Mouse (Mus musculus): ENCODE measurements around the gene Cenpu. TPM values are rescaled to one million over a fixed set of nuclear protein-coding genes. Genes with fewer than 3 reads are reported as not detected.

Cenpu gene
- polyA plus RNA-seq, 1 experiment from 2014 or later = 29.8 TPM

DNA sequence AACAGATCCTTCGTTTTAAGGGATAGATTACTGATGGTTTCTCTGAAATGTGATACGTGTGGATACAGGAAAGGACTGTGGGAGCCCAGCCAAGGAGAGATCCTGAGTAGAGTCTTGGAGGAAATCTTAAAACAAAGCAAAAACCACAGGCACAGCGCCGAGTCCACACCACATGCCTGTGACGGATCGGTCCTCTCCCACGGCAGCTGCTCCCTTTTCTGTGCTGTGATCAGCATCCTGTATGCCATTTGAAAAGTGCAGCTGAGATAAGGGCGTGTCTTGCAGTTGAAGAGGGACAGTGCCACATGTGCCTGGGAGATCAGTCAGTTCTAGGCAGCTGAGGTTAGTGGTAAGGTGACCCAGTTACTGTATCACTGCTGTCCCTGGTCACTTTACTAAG, 39.3 kb upstream of the Cenpu start:
- Histone ChIP-seq H3K4me3 (ENCODE audit: low read depth, low read length) (no peak overlapping the region), H3K9me3 (ENCODE audit: control insufficient read depth, low read length) (no peaks in the 10 kb centered on the region), H3K36me3 (ENCODE audit: control insufficient read depth, insufficient read depth, low read length) (peaks cover 4% of the 10 kb centered on the region; the same call in 1 of the 2 replicates), H3K4me1 (replicated peaks; ENCODE audit: control insufficient read depth, insufficient read depth, low read length) (no peaks in the 10 kb centered on the region; the same call in 1 of the 2 replicates), H3K27ac (ENCODE audit: low read depth, low read length) (no peak overlapping the region), H3K27me3 (replicated peaks; ENCODE audit: control insufficient read depth, insufficient read depth, low read length) (no peaks in the 10 kb centered on the region), H3K4me2 (no peak overlapping the region), H3K9ac (ENCODE audit: low read depth, low read length) (no peak overlapping the region)
- ATAC-seq (replicated peaks; ENCODE audit: low FRiP score) (no peak; the same call in 1 of the 2 replicates), DNase-seq (ENCODE audit: low spot score) (no peak)
- 51% methylated on average over 8 of the region's 8 CpGs for WGBS

DNA sequence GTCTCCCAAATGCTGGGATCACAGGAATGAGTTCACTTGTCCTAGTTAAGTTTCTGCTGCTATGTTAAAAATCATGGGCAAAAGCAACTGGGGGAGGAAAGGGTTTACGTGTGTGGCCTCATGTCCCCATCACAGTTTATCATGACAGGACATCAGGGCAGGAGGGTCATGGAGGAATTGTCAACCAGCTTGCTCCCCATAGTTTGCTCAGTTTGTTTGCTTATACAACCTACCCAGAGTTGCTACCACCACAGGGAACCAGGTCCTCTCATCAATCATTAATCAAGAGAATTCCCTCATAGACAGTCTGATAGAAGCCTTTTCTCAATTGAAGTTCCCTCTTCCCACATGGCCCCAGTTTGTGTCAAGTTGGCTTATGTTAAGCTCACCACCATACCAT, 37.8 kb upstream of the Cenpu start:
- peak; percentile 51 for ATAC-seq (replicated peaks; ENCODE audit: low FRiP score)
- H3K4me3 ChIP-seq (ENCODE audit: low read depth, low read length) = no peak overlapping the region
- H3K4me1 ChIP-seq (replicated peaks; ENCODE audit: control insufficient read depth, insufficient read depth, low read length) = no peaks in the 10 kb centered on the region; the same call in 1 of the 2 replicates
- no peak overlapping the region for H3K9ac ChIP-seq (ENCODE audit: low read depth, low read length)
- H3K9me3 ChIP-seq (ENCODE audit: control insufficient read depth, low read length) = no peaks in the 10 kb centered on the region
- no peak overlapping the region; the same call in 1 of the 2 replicates for H3K27ac ChIP-seq (ENCODE audit: low read depth, low read length)
- no peaks in the 10 kb centered on the region for H3K27me3 ChIP-seq (replicated peaks; ENCODE audit: control insufficient read depth, insufficient read depth, low read length)
- no peak for DNase-seq (ENCODE audit: low spot score)
- H3K36me3 ChIP-seq (ENCODE audit: control insufficient read depth, insufficient read depth, low read length) = peaks cover 4% of the 10 kb centered on the region
- no peak overlapping the region for H3K4me2 ChIP-seq
- 69% methylated on average over 1 of the region's 1 CpGs for WGBS

DNA sequence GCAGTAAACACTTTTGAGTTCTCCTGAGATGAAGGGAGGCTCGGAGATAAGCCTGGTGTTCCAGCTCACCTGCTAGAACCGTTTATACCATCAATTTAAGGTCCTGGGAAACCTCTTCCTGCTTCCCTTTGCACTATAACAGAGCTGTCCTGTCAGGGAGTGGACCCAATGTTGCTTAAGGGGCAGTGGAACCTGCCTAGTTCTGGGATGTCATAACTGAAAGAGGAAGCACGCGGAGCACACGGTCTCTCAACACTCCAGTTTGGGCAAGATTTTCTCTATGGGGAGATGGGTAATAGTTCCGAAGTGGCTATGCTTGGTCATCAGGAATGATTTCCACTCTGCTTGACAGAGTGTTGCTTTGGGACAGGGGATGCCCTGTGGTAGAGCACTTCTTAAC, 31.2 kb upstream of the Cenpu start:
- Histone ChIP-seq H3K27me3 (replicated peaks; ENCODE audit: control insufficient read depth, insufficient read depth, low read length) (no peaks in the 10 kb centered on the region), H3K36me3 (ENCODE audit: control insufficient read depth, insufficient read depth, low read length) (peaks cover 2% of the 10 kb centered on the region; the same call in 1 of the 2 replicates), H3K9me3 (ENCODE audit: control insufficient read depth, low read length) (no peaks in the 10 kb centered on the region), H3K4me1 (replicated peaks; ENCODE audit: control insufficient read depth, insufficient read depth, low read length) (no peaks in the 10 kb centered on the region), H3K27ac (ENCODE audit: low read depth, low read length) (no peak overlapping the region), H3K4me3 (ENCODE audit: low read depth, low read length) (no peak overlapping the region), H3K9ac (ENCODE audit: low read depth, low read length) (no peak overlapping the region), H3K4me2 (no peak overlapping the region)
- WGBS = 87% methylated on average over 6 of the region's 6 CpGs
- no peak for DNase-seq (ENCODE audit: low spot score)
- ATAC-seq (replicated peaks; ENCODE audit: low FRiP score) = no peak

DNA sequence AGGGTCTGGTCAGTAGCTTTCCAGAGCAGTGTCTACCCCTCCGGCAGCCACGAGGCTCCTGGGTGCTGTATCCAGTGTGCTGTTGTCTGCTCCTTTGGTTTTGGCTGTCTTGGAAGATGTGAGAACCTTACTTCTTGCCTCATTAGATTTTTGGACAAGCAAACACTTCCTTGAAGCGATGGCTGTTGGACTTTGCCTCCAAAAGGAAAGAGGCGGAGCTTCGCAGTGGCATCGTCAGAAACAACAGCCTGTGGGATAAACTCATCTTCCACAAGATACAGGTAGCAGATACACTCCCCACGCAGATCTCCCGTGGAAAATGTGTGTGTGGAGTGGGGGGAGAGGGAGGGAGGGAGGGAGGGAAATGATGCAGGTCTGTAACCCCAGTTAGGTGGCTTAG, 25.7 kb upstream of the Cenpu start:
- no peak overlapping the region for H3K9ac ChIP-seq (ENCODE audit: low read depth, low read length)
- H3K36me3 ChIP-seq (ENCODE audit: control insufficient read depth, insufficient read depth, low read length) = peaks cover 2% of the 10 kb centered on the region; the same call in 1 of the 2 replicates
- no peaks in the 10 kb centered on the region for H3K9me3 ChIP-seq (ENCODE audit: control insufficient read depth, low read length)
- 86% methylated on average over 8 of the region's 8 CpGs for WGBS
- no peak for ATAC-seq (replicated peaks; ENCODE audit: low FRiP score)
- H3K27me3 ChIP-seq (replicated peaks; ENCODE audit: control insufficient read depth, insufficient read depth, low read length) = no peaks in the 10 kb centered on the region
- no peak overlapping the region for H3K27ac ChIP-seq (ENCODE audit: low read depth, low read length)
- H3K4me3 ChIP-seq (ENCODE audit: low read depth, low read length) = no peak overlapping the region
- H3K4me1 ChIP-seq (replicated peaks; ENCODE audit: control insufficient read depth, insufficient read depth, low read length) = no peaks in the 10 kb centered on the region
- no peak for DNase-seq (ENCODE audit: low spot score)
- no peak overlapping the region for H3K4me2 ChIP-seq

DNA sequence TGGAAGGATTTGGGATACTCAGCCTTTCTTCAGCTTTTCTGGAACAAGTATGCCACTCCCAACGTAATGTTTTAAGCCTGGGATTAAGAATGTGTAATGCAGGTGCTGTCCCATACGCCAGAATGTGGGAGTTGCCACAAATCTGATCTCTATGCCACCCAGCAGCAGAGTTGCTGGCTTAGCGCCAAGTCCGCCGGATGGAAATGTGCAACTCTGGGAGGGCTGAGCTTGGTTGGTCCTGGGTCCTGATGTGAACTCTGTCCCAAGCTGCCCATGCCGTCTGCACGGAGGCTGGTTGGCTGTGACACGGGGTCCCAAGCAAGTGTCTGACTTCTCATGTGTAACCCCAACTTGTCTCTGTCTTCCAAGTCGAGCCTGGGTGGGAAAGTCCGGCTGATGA, 25.0 kb upstream of the Cenpu start:
- WGBS = 84% methylated on average over 10 of the region's 10 CpGs
- DNase-seq (ENCODE audit: low spot score) = no peak
- Histone ChIP-seq H3K4me1 (replicated peaks; ENCODE audit: control insufficient read depth, insufficient read depth, low read length) (no peaks in the 10 kb centered on the region), H3K9ac (ENCODE audit: low read depth, low read length) (no peak overlapping the region), H3K27ac (ENCODE audit: low read depth, low read length) (no peak overlapping the region), H3K9me3 (ENCODE audit: control insufficient read depth, low read length) (no peaks in the 10 kb centered on the region), H3K36me3 (ENCODE audit: control insufficient read depth, insufficient read depth, low read length) (no peaks in the 10 kb centered on the region), H3K4me3 (ENCODE audit: low read depth, low read length) (no peak overlapping the region), H3K27me3 (replicated peaks; ENCODE audit: control insufficient read depth, insufficient read depth, low read length) (no peaks in the 10 kb centered on the region), H3K4me2 (no peak overlapping the region)
- ATAC-seq (replicated peaks; ENCODE audit: low FRiP score) = no peak

DNA sequence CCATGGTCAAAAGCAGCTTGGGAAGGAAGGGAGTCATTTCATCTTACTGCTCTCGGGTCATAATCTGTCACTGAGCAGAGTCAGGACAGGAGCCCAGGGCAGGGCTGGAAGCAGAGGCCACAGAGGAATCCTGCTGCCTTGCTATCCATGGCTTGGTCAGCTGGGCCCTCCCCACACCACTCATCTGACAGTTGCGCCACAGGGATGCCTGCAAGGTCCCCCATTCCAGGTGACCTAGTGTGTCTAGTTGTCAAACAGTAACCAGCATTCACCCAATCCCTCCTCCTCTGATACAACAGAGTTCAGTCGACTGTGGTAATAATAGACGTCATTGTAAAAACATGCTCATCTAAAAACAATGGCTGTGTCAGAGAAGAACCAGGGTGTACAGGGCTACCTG, 22.3 kb upstream of the Cenpu start:
- H3K27me3 ChIP-seq (replicated peaks; ENCODE audit: control insufficient read depth, insufficient read depth, low read length) = no peaks in the 10 kb centered on the region
- H3K36me3 ChIP-seq (ENCODE audit: control insufficient read depth, insufficient read depth, low read length) = peaks cover under 1% of the 10 kb centered on the region
- no peak overlapping the region for H3K4me2 ChIP-seq
- no peak for DNase-seq (ENCODE audit: low spot score)
- no peaks in the 10 kb centered on the region for H3K9me3 ChIP-seq (ENCODE audit: control insufficient read depth, low read length)
- WGBS = 69% methylated on average over 4 of the region's 4 CpGs
- H3K27ac ChIP-seq (ENCODE audit: low read depth, low read length) = no peak overlapping the region
- no peaks in the 10 kb centered on the region for H3K4me1 ChIP-seq (replicated peaks; ENCODE audit: control insufficient read depth, insufficient read depth, low read length)
- peak; percentile 48 for ATAC-seq (replicated peaks; ENCODE audit: low FRiP score)
- no peak overlapping the region for H3K4me3 ChIP-seq (ENCODE audit: low read depth, low read length)
- H3K9ac ChIP-seq (ENCODE audit: low read depth, low read length) = no peak overlapping the region

DNA sequence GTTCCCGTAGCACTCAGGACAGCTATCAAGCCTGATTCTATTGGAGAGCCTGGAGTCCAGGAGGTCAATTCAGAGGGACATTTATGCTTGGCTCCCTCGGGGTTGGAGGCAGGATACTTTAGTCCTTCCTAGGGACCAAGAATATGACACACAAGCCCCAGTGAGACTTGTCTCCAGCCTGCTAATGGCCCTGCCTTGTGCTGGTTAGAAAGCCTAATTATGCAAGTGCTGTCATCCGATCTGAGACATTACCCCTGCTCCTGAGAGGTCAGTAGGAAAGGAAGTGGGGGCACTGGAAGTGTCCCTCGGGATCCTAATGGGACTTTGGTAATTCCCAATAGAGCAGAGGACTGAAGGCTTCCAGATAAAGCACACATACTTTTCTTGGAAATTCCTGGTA, 21.3 kb upstream of the Cenpu start:
- H3K9ac ChIP-seq (ENCODE audit: low read depth, low read length) = no peak overlapping the region
- no peak overlapping the region for H3K4me3 ChIP-seq (ENCODE audit: low read depth, low read length)
- no peaks in the 10 kb centered on the region for H3K4me1 ChIP-seq (replicated peaks; ENCODE audit: control insufficient read depth, insufficient read depth, low read length)
- no peaks in the 10 kb centered on the region for H3K27me3 ChIP-seq (replicated peaks; ENCODE audit: control insufficient read depth, insufficient read depth, low read length)
- DNase-seq (ENCODE audit: low spot score) = no peak
- peaks cover 4% of the 10 kb centered on the region for H3K36me3 ChIP-seq (ENCODE audit: control insufficient read depth, insufficient read depth, low read length)
- ATAC-seq (replicated peaks; ENCODE audit: low FRiP score) = no peak
- WGBS = 50% methylated on average over 4 of the region's 4 CpGs
- no peaks in the 10 kb centered on the region for H3K9me3 ChIP-seq (ENCODE audit: control insufficient read depth, low read length)
- no peak overlapping the region for H3K27ac ChIP-seq (ENCODE audit: low read depth, low read length)
- H3K4me2 ChIP-seq = no peak overlapping the region

DNA sequence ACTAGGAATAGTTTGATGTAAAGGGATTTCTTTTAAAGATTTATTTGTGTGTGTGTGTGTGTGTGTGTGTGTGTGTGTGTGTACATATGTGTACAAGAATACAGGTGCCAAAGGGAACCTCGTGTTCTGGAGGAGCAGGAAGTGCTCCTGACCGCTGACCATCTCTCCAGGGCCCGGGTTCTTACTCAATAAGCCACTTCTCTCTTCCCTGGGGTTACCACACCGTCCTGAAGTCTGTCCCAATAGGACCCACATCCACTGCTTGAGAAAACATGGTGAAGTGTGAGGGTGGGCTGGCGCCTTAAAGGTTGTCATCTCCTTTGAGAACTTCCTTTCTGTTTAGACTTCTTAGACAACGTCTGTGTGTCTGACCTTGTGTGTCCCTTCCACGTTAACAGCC, 17.9 kb upstream of the Cenpu start:
- Histone ChIP-seq H3K27me3 (replicated peaks; ENCODE audit: control insufficient read depth, insufficient read depth, low read length) (no peaks in the 10 kb centered on the region), H3K4me1 (replicated peaks; ENCODE audit: control insufficient read depth, insufficient read depth, low read length) (no peaks in the 10 kb centered on the region), H3K4me2 (no peak overlapping the region), H3K4me3 (ENCODE audit: low read depth, low read length) (no peak overlapping the region), H3K9me3 (ENCODE audit: control insufficient read depth, low read length) (no peaks in the 10 kb centered on the region), H3K36me3 (ENCODE audit: control insufficient read depth, insufficient read depth, low read length) (peaks cover 4% of the 10 kb centered on the region), H3K9ac (ENCODE audit: low read depth, low read length) (no peak overlapping the region), H3K27ac (ENCODE audit: low read depth, low read length) (no peak overlapping the region)
- DNase-seq (ENCODE audit: low spot score) (no peak), ATAC-seq (replicated peaks; ENCODE audit: low FRiP score) (no peak)
- WGBS = 78% methylated on average over 7 of the region's 7 CpGs

DNA sequence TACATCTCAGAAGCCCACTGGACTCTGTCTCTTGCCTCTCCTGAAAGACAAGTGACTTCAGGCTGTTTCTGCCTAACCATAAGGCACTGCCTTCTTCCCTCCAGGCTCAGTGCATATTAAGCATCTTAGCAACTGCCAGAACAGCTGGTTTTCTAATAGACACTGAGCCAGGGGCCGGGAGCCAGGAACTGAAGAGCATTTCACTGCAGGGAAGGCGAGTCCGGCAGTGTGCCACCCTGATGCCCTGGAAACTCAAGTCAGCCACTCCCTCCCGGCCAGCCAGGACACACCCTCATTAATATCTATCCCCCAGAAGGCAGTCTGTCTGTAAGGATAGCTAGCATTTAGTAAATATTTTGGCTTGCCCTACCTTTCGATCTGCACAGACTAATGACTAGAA, 12.1 kb upstream of the Cenpu start:
- no peak for DNase-seq (ENCODE audit: low spot score)
- Histone ChIP-seq H3K4me3 (ENCODE audit: low read depth, low read length) (no peak overlapping the region), H3K4me1 (replicated peaks; ENCODE audit: control insufficient read depth, insufficient read depth, low read length) (peaks cover 10% of the 10 kb centered on the region), H3K27me3 (replicated peaks; ENCODE audit: control insufficient read depth, insufficient read depth, low read length) (no peaks in the 10 kb centered on the region), H3K4me2 (peak overlapping the region; percentile 4; the same call in 1 of the 2 replicates), H3K36me3 (ENCODE audit: control insufficient read depth, insufficient read depth, low read length) (peaks cover under 1% of the 10 kb centered on the region; the same call in 1 of the 2 replicates), H3K27ac (ENCODE audit: low read depth, low read length) (no peak overlapping the region), H3K9ac (ENCODE audit: low read depth, low read length) (no peak overlapping the region), H3K9me3 (ENCODE audit: control insufficient read depth, low read length) (no peaks in the 10 kb centered on the region)
- 75% methylated on average over 5 of the region's 5 CpGs for WGBS
- ATAC-seq (replicated peaks; ENCODE audit: low FRiP score) = peak; percentile 88

All from liver, embryonic 11.5 days (tissue).